Mouse (Mus musculus): ENCODE measurements at regions not wholly inside any gene's neighbourhood (a gene's known extent, or its start where the extent isn't known, plus 50 kb on each side); places are given as distances from the start of the nearest gene placed in this dataset.

DNA sequence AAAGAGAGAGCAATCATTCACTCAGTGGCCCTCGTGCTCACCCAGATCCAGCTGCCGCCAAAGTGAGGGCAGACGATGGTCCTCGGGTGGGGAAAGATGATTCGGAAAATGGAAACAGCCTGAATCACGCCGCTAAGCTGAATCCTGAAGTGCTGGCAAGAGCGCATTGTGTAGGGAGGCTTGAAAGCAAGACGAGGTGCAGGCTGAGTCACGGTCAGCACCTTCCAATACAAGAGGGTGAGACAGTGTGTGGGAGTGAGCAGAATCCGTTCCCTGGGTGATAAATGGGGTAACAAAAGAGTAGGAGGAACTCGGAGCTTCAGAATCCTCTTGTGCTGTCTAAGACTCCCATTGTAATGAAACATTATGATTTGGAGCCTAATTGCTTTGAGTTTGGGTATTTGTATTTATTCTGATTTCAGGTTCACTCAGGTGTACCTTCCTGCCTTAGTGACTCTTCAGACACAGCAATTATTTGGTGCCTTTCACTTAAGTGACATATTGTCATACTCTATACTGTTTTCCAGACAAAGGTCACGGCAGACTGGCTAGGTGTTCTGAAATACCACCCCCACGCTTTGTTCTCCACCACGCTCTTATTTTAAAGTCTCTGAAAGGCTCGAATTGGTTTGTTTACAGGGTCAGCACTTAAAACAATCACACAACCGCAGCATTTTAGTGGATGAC is 70.0 kb downstream of the Mbip start:
- TF ChIP-seq EP300 (optimal IDR thresholded peaks at IDR 0.05) (no peak), CTCF (IDR thresholded peaks at IDR 0.05; ENCODE audit: low read depth) (no peak)

Measured in stomach, postnatal 0 days (tissue).